Mouse (Mus musculus) hindbrain, embryonic 16.5 days (tissue): ENCODE data around the gene Tcam1. TPM values are rescaled to one million over a fixed set of nuclear protein-coding genes. Genes with fewer than 3 reads are reported as not detected.

Experiments used
- ATAC-seq: fragments of 200-750 bp; cut with Nextera tagmentation; 2 replicates; pipeline ENCODE4 v1.8.0; 2017; ENCODE audit warnings: moderate TSS enrichment, moderate library complexity
- H3K27ac ChIP-seq: fragments of 300-500 bp; sonication (generic); 2 replicates; pipeline ENCODE4 v1.5.1; 2014; ENCODE audit warnings: low read depth, mild to moderate bottlenecking, control low read depth, low read length, moderate library complexity
- H3K27me3 ChIP-seq: fragments of 300-500 bp; sonication (generic); replicated peaks from 2 replicates; pipeline ENCODE4 v1.6.1; 2014; ENCODE audit warnings: low read length; ENCODE audit not compliant: control insufficient read depth, insufficient read depth
- H3K36me3 ChIP-seq: fragments of 300-500 bp; sonication (generic); 2 replicates; pipeline ENCODE4 v1.6.1; 2014; ENCODE audit warnings: mild to moderate bottlenecking, low read length, moderate library complexity, mixed read lengths; ENCODE audit not compliant: control insufficient read depth, insufficient read depth
- H3K4me1 ChIP-seq: fragments of 300-500 bp; sonication (generic); 2 replicates; pipeline ENCODE4 v1.6.1; 2014; ENCODE audit warnings: low read depth, low read length; ENCODE audit not compliant: control insufficient read depth, insufficient read depth
- H3K4me2 ChIP-seq: fragments of 300-500 bp; sonication (generic); 2 replicates; pipeline ENCODE4 v1.6.1; 2014; ENCODE audit warnings: mild to moderate bottlenecking, low read length, control low read depth, moderate library complexity
- H3K4me3 ChIP-seq: fragments of 300-500 bp; sonication (generic); 2 replicates; pipeline ENCODE4 v1.5.1; 2014; ENCODE audit warnings: mild to moderate bottlenecking, low read length, control low read depth, moderate library complexity
- H3K9ac ChIP-seq: fragments of 300-500 bp; sonication (generic); 2 replicates; pipeline ENCODE4 v1.6.1; 2014; ENCODE audit warnings: low read depth, mild to moderate bottlenecking, control low read depth, low read length, moderate library complexity
- H3K9me3 ChIP-seq: fragments of 300-500 bp; sonication (generic); 2 replicates; pipeline ENCODE4 v1.6.1; 2014; ENCODE audit warnings: mild to moderate bottlenecking, low read length, moderate library complexity; ENCODE audit not compliant: control insufficient read depth
- WGBS: fragments of 180-500 bp; shearing (Covaris S2); extraction: QIAGEN DNeasy Blood & Tissue Kit; methylation state at CpG from one replicate; pipeline ENCODE4 v1.1.7; 2014; 5-methylcytosine and 5-hydroxymethylcytosine counted together
- polyA plus RNA-seq: library from polyadenylated mRNA; unstranded; fragments of >200 nt; fragmentation: Nextera tagmentation; extraction: Ambion mirVana; gene quantifications from 2 replicates; pipeline ENCODE4 v1.2.1, GENCODE M21; 2015

The Tcam1 gene
- polyA plus RNA-seq, 1 experiment from 2014 or later, result 0.06 TPM

DNA sequence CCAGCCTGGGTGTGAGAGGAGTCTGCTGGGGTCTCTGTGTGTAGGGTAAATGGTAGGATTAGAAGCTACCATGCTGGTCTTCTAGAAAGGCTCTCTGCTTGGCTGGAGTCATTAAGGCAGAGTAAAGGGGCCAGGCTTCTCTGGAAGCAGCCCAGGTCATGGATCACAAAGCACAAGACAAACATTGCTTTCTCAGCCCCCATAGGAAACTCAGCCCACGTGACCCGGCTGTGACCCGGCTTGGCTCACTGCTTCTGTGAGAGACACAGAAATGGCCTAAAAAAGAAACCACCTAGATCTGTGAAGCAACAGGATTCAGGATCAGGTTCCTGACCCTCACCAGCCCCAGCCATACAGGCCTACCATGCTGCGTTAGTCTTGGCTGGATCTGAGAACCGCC is 48.4 kb downstream of the Tcam1 start:
- H3K4me2 ChIP-seq, result no peak overlapping the region
- no peaks in the 10 kb centered on the region for H3K36me3 ChIP-seq
- no peak overlapping the region for H3K4me3 ChIP-seq
- no peak overlapping the region for H3K9ac ChIP-seq
- 58% methylated on average over 5 of the region's 5 CpGs for WGBS
- no peaks in the 10 kb centered on the region for H3K9me3 ChIP-seq
- H3K27me3 ChIP-seq, result no peaks in the 10 kb centered on the region
- no peak overlapping the region for H3K27ac ChIP-seq
- ATAC-seq, result no peak
- H3K4me1 ChIP-seq, result no peaks in the 10 kb centered on the region

DNA sequence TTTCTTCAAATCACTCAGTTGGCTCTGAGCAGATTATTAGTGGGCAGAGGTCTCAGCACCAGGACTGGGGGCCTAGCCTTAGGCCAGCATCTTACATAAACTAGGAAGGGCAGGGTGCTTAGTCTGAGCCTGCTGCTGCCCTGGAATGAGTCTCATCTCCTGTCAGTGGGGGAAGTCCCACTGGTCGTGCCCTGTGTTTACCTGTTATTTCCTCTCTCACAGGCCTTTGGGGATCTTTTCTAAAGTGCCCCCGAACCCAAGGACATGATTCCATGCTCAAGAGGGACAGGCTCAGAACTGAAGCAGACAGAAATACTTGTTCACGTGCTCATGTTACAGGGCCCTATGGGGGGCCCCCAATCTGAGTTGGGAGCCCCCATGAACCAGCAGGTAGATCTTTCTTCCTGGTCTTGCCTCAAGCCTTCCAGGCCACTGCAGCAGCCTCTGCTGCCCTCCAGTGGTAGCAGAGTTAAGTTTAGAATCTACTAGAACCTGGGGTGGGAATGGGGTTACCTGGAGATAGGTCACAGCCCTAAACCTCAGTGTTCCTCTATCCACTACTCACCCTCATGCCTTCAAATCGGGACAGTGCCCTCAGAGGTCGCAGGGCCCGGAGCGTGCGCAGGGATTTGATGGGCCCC is 49.2 kb downstream of the Tcam1 start:
- H3K4me1 ChIP-seq, result no peaks in the 10 kb centered on the region
- no peak for ATAC-seq
- H3K4me3 ChIP-seq, result no peak overlapping the region
- H3K36me3 ChIP-seq, result no peaks in the 10 kb centered on the region
- no peaks in the 10 kb centered on the region for H3K27me3 ChIP-seq
- H3K9me3 ChIP-seq, result no peaks in the 10 kb centered on the region
- WGBS, result 77% methylated on average over 8 of the region's 8 CpGs
- H3K4me2 ChIP-seq, result no peak overlapping the region
- no peak overlapping the region for H3K9ac ChIP-seq
- no peak overlapping the region for H3K27ac ChIP-seq

DNA sequence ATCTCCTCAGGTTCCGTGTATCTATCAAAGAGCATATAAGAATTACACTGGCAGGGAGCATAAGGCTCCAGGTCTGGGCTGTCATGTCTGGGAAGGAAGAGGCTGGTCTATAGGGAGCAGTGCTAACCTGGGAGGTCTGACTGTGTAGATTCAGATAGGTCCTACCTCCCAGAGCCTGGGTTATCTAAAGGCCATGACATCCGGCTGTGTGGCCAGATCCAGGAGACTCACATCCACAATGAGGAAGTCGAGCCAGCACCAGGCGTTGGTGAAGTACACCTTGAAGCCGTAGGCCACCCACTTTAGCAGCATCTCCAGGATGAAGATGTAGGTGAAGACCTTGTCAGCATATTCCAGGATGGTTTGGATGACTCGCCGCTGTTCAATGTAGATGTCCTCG is 50.0 kb downstream of the Tcam1 start:
- WGBS, result 87% methylated on average over 8 of the region's 8 CpGs
- Histone ChIP-seq H3K27ac (no peak overlapping the region), H3K4me1 (no peaks in the 10 kb centered on the region), H3K9ac (no peak overlapping the region), H3K36me3 (no peaks in the 10 kb centered on the region), H3K4me3 (no peak overlapping the region), H3K9me3 (no peaks in the 10 kb centered on the region), H3K4me2 (no peak overlapping the region), H3K27me3 (no peaks in the 10 kb centered on the region)
- no peak for ATAC-seq

DNA sequence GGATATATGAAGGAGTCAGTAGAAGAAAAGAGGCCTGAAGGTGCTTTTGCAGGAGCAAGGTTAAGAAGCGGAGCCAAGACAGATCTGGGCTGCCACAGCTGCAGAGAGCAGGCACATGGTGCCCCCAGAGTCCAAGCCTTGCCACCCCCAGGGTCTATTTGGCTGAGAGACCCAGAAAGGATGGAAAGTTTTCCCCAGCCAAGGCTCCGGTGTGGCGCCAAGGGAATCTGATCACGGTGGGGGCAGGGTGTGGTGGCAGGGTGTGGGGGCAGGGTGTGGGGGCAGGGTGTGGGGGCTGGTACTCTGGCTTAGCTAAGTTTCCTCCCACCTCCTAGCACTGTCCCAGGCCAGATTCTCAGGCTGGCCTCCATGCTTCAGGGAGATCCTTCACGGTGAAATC is 52.0 kb downstream of the Tcam1 start:
- H3K4me1 ChIP-seq, result no peaks in the 10 kb centered on the region
- no peak overlapping the region for H3K4me2 ChIP-seq
- H3K27me3 ChIP-seq, result no peaks in the 10 kb centered on the region
- no peak for ATAC-seq
- H3K27ac ChIP-seq, result no peak overlapping the region
- no peak overlapping the region for H3K9ac ChIP-seq
- no peaks in the 10 kb centered on the region for H3K36me3 ChIP-seq
- no peaks in the 10 kb centered on the region for H3K9me3 ChIP-seq
- no peak overlapping the region for H3K4me3 ChIP-seq
- WGBS, result 89% methylated on average over 5 of the region's 5 CpGs

DNA sequence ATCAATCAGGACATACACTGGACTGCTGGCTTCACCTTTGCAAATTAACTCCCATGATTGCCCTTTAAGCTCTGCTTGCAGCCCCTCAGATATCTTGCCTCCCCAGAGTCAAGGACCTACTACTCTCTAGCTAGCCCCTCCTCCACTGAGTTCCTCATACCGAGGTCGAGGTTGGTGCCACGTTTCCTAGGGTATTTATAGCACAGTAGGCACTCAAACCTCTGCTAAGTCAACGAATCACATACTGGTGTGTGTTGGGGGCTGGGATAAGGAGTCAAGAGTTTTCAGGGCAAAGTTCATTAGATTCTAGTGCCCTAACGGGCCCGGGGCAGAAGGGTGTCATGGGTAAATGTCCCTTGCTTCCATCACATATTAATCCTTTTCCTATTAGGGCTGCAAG is 52.7 kb downstream of the Tcam1 start:
- Histone ChIP-seq H3K36me3 (no peaks in the 10 kb centered on the region), H3K9me3 (no peaks in the 10 kb centered on the region), H3K9ac (no peak overlapping the region), H3K4me2 (no peak overlapping the region), H3K4me1 (no peaks in the 10 kb centered on the region), H3K4me3 (no peak overlapping the region), H3K27ac (no peak overlapping the region), H3K27me3 (no peaks in the 10 kb centered on the region)
- WGBS, result 86% methylated on average over 6 of the region's 6 CpGs
- no peak for ATAC-seq

DNA sequence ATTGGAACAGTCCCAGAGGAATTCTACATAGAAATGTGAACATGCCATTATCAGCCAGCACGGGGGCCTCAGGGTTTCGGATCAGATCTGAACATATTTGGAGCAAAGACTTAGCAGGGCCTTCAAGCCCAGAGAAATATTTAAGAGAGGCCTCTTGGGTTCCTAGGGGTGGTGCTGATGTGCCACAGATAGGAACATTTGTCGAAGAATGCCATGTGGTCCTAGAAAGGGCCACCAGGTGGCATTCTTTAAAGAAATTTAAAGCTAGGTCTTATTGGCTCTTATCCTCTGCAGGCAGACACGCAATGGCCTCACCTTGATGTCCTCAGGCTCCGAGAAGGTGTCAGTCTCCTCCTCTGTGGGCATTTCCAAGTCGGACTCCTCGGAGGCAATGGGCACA is 53.2 kb downstream of the Tcam1 start:
- Histone ChIP-seq H3K4me2 (no peak overlapping the region), H3K36me3 (no peaks in the 10 kb centered on the region), H3K27ac (no peak overlapping the region), H3K27me3 (no peaks in the 10 kb centered on the region), H3K4me1 (no peaks in the 10 kb centered on the region), H3K9me3 (no peaks in the 10 kb centered on the region), H3K9ac (no peak overlapping the region), H3K4me3 (no peak overlapping the region)
- 72% methylated on average over 7 of the region's 7 CpGs for WGBS
- no peak for ATAC-seq

DNA sequence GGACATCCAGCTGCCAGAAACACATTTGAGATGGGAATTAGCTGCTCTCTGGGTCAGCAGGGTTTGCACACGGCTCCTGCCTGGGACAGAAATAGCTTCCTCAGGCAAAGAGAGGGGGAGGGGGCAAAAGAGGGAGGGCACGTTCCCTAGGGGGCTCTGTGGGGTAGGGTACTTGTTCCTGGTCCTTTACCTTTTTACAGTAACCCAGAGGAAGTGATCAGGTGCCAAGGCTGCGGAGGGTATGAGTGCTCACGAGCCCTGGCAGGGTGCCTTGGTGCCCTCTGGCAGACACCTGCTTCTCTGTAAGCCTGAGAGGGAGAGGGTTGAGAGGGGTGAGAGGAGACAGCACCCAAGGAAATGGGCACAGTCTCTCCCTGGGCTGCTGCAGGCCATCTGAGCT is 56.0 kb downstream of the Tcam1 start:
- H3K9me3 ChIP-seq, result no peaks in the 10 kb centered on the region
- 53% methylated on average over 4 of the region's 4 CpGs for WGBS
- H3K4me2 ChIP-seq, result no peak overlapping the region
- no peak overlapping the region for H3K9ac ChIP-seq
- H3K36me3 ChIP-seq, result no peaks in the 10 kb centered on the region
- H3K27ac ChIP-seq, result no peak overlapping the region
- no peaks in the 10 kb centered on the region for H3K27me3 ChIP-seq
- no peaks in the 10 kb centered on the region for H3K4me1 ChIP-seq
- ATAC-seq, result no peak
- no peak overlapping the region for H3K4me3 ChIP-seq

DNA sequence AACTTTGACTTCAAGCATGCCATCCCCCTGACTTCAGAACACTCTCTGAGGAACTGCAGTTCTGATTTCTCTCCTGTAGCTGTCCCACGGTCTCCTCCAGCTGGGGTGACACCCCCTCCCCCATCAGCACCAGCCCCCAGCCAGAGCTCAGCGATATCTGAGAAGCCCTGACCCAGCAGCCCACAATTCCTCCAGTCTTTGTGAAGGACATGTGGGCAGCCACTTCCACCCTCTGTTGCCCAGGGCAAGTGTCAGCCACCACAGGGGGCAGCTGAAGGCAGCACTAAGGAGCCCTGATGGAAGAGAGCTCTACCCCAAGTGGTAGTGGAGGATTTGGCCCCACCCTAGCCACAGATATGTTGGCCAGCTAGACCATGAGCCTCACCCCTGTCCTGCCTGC is 57.6 kb downstream of the Tcam1 start:
- Histone ChIP-seq H3K4me1 (no peaks in the 10 kb centered on the region), H3K4me2 (no peak overlapping the region), H3K27ac (no peak overlapping the region), H3K9ac (no peak overlapping the region), H3K9me3 (no peaks in the 10 kb centered on the region), H3K27me3 (no peaks in the 10 kb centered on the region), H3K4me3 (no peak overlapping the region), H3K36me3 (no peaks in the 10 kb centered on the region)
- no peak for ATAC-seq
- WGBS, result 6% methylated on average over 2 of the region's 2 CpGs

DNA sequence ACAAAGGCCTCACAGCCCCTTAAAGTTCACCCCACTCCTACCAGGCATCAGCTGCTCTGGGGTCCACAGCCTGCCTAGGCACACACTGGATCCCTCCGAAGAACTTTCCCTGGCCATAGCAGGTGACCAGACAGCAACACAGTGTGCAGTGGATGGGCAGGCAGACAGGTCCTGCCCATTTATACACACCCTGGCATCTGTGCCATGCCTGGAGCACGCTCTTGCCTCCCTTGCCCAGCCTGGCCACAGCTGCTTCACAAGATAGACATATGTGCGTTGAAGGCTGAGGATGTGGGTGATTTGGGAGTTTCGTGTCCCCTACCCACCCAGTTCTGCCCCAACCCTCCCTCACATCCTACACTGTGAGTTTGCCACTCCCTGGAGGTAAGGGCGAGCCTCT is 61.6 kb downstream of the Tcam1 start:
- H3K4me2 ChIP-seq, result no peak overlapping the region
- H3K9me3 ChIP-seq, result no peaks in the 10 kb centered on the region
- no peak for ATAC-seq
- no peak overlapping the region for H3K9ac ChIP-seq
- no peaks in the 10 kb centered on the region for H3K36me3 ChIP-seq
- H3K4me3 ChIP-seq, result no peak overlapping the region
- 75% methylated on average over 5 of the region's 5 CpGs for WGBS
- H3K4me1 ChIP-seq, result no peaks in the 10 kb centered on the region
- no peak overlapping the region for H3K27ac ChIP-seq
- H3K27me3 ChIP-seq, result no peaks in the 10 kb centered on the region
